Mouse (Mus musculus) spleen, adult 18-20 months (tissue): ENCODE measurements around the gene Kcnj16.

Experiments used
- DNase-seq, 2 experiments: peaks; one replicate each; pipeline ENCODE4 v3.0.0; 2022; ENCODE audit warnings: mixed read lengths in 2 of 2

Gene Kcnj16

DNA sequence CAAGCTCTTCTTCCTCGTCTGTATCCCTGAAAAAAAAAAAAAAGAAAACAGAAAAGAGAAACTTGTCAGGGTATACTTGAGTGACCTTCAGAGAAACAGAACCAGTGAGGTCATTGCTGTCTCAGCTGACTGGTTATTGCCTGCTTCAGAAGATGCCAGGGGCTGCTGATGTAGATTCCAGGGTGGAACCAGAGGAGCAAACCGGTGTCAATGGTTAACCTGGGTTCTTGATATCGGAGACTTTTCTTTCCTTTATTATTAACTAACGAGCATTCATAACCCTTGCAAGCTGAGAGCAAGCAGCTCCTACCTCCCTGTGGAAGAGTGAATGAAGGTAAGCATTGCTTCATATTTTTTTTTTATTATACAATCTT lies at the start of gene Kcnj16:
Gene Kcnj16, plus strand, starts transcription at position 272 of the 374 bp plus-strand sequence.
- no peak for DNase-seq

DNA sequence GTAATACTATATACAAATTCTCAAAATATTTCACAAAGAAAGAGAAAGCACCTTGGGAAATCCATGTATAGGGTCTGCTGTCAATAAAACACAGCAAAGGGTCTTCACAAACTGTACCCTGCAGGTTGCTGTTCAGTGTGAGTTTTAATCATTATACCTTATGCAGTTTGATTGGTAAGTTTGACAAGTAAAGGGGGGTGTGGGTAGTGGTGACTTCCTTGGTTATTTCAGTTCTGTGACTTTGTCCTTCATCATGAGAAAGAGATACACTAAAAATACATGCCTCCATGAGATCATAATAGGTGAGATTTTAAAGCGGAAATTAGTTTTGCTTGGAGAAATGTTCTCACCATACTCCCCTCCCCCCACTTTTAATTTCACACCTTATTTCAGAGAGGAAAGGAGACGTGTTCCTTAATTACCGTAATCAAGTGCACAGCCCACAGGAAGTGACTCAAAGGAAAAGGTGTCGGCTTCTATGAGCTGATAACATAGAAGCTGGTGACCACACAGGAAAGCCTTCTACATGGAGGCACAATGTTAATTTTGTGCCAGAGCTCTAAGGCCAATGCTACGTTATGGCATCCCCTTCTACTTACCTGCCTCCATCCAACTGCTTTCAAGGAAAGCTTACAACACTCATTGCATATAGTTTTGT lies 48.9 kb upstream of the Kcnj16 start:
- no peak for DNase-seq

DNA sequence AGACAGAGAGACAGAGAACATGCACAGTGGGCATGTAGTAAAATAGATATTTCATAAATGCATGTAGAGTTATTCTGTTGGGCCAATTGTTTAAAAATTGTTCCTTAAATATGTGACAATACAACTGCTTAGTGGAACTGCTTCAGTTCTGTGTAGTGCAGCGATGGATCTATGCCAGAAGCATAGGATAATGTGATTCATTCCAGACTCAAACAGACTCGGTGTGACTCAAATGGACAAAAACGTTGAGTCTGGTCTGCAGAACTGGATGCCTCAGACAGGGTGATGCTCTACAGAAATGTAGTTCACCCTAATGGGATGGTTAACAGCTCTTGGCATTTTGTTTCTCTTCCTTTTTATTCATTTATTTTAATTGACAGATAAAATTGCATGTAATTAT lies 32.1 kb upstream of the Kcnj16 start:
- no peak for DNase-seq

DNA sequence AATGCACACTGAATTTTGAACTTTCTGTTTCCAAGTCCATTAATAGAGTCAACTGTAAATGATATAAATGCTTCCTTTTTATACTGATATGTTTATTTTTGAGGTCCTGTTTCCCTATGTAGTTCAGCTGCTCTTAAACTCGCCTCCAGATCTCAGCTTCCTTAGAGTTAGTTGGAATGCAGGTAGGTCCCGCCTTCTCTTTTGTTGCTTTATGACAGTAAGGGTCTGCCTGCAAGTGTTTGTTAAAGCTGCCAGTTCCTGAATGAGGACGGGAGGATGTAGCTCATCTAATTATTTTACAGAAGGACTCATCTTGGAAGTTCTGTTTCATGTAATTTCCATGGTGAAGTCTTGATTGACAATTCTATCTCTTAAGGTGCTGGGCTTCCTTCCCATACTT lies 25.6 kb upstream of the Kcnj16 start:
- DNase-seq, result no peak

DNA sequence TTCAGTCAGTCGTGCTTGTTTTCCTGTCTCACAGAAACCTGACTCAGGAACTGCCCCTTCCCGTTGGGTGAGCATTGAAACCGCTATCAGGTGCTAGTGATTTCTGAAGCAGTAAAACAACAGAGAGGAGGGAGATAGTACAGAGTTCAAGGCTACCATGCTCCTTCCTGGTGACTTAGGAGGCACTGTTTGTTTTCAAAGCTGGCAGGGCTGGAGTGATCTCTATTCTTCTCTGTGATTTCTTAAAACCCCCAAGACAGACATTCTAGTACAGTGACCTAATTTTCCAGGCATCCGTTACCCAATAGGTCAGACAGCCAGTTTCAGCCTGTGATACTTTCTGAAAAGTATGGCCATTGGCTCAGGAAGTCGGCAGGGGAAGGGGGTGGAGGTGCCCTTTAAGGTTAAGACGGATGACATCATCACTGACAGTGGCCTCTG lies 25.1 kb upstream of the Kcnj16 start:
- DNase-seq, result no peak

DNA sequence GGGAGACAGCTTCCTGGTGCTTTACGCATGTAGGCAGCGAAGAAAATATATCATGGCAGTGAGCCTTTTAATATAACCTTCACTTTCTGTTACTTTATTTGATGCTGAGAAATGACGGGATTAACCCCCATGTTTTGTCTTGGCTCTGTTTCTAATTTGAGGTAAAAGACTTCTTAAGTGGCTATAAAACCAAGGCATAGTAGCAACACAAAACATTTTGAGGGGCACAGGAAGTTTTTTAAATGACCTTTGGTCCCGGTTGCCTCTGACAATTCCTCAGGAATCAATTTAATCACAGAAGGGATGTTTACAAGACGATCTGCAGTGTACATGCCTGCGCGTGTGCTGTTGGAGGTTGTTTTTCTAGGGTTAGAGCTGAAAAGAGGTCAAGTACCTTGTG lies 11.2 kb upstream of the Kcnj16 start:
- no peak for DNase-seq

DNA sequence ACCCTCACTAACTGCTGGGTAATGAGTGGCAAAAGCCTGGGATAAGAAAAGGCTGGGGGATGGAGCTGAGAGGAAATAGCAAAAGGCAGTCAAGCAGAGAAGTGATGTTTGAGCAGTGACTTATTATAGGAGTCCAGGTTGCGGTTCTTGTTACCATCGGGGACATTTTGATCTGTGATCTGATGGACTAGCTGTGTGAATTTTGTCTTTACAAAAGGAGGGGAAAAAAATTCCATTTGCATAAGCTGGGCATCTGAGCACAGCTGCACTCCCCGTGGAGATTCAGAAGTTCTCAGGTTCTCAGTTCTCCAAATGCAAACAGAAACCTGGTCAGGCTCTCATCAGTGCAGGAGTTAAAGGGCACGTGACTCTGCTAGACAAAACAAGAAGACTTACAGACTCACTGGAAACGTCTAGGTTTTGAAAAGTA lies 6.2 kb upstream of the Kcnj16 start:
- DNase-seq, result no peak

DNA sequence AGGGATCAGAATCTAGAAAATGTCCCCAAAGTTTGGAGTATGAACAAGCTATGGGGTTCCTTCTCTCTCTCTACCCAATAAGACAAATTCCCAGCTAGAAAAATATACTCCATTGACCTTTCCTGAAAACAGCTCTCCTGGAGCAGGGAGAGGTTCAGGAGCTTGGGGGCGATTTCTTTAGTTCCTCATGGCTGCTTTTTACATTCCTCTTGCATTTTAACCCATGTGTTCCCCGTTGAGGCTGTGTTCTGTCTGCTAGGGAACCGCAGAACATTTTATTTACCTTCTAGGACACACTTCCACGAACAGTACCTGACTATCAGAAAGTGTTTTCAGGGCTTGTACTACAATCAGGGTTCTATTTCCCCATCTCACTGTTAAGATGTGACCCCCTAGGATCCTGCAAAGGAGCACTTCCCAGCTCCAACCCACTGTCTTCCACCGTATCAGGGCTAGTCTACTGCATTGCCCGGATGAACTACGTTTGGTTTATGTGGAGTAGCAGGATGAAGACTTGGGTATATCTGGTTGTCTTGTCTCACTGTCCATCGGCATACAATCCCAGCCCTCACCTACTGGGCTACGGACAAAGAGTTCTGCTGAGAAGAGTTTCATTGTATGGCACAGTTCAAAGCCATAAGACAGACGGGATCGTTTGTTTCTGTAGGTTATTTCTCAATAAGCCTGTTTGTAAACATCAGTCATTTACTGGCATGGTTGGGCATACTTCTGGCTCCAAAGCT lies 643 bp upstream of the Kcnj16 start:
- DNase-seq, result no peak

DNA sequence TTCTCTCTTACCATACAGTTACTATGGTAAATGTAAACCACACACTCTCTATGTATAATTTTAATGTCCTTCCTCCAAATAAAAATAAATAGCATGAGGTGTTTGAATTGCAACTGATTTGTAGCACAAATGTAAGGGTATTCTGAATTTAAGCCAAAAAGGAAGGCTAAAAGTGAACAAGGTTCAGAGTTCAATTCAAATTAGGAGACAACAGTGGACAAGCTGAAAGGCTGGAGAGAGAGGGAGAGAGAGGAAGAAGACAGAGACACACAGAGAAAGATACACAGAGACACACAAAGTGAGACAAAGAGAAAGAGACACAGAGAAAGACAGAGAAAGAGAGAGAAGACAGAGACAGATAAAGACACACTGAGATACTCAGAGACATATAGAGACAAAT lies 1.1 kb downstream of the Kcnj16 start:
- no peak for DNase-seq

DNA sequence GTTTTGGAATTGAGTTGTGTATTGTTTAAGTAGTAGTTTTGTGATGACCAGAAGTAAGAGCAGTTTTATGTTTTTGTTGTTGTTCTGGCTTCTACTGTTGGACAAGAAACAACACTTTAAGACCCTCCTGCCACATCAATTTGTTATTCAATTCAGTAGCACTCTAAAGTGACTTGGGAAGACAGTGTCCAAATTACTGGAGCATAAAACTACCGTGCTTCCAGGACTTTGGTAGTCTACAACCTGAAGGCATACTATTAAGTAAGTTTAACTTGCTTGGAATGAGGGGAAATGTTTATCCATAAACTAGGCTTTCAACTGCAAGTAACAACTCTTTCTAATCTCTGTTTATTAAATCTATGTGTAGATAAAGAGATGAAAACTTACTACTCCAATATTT lies 17.7 kb downstream of the Kcnj16 start:
- DNase-seq, result no peak

DNA sequence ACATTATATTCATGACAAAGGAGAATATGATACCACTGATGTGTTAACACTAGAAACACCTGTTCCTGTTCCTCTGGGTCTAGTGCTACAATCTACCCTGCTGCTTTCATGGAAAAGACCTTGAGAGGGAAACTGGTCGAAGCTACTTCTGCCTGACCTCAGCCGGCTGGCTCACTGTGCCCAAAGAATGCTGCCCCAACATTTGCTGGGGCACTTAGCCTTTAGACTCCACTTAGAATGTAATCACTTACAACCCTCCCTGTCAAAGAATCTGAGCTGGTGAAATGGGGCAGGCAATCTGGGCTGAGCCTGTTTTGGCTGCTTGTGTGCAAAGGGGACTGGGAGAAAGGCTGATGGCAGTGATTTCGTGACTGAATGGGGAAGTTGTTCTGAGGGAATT lies 18.1 kb downstream of the Kcnj16 start:
- DNase-seq, result peak in 1 of 2 experiments; percentile 5

DNA sequence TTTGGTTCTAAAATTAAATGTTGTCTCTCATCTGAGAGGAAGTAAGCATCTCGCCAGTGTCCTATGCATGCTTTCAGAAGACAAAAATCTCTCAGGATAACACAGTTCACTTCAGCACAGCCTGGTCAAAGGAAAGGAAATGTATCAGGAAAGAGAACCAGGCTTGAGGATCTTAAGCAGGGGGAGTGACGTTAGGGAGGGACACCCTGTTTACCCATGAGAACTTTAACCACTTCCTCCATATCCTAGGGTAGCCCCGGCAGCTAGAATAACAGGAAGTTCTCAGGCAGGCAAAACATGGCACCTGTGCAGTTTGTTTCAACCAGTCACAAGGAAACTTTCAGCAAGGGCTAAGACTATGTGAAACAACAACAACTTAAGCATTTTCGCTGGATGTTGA lies 25.8 kb downstream of the Kcnj16 start:
- DNase-seq, result peak; percentile 44 to 46

DNA sequence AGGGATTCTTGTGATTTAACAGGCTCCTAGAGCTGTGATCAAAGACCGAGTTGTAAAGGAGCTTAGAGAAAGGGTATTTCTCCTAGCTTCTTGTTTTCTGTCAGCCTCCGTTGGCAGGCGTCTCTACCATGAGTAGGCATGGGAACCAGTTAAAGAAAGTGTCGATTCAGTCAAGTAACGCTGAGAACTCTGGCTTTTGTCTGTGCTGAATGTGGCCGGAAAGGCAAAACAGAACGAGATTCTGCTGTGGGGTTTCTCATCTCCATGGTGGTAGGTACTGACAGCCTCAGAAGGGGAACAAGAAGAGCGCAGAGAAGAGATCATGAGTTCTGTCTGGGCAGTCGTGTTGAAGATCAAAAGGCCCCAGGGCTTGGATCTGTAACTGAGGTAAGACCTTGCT lies 29.4 kb downstream of the Kcnj16 start:
- peak; percentile 9 to 14 for DNase-seq

DNA sequence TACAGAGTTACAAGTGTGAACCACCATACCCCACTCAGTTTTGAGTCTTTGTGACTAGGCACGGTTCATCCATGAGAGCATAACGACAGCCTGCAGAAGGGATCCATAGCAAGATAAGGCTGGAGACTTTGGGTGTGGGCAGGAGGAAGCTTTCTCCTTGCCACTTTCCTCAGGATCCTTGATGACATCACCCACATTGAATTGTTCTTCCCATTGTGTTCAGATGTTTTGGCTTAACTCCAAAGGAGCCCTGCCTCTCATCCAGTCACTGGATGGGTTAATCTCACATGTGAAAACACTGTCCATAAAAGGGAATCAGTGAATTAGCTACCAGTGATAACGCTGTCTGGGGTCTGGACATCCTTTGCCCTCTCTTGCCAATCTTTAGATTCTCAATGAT lies 37.3 kb downstream of the Kcnj16 start:
- DNase-seq, result no peak

DNA sequence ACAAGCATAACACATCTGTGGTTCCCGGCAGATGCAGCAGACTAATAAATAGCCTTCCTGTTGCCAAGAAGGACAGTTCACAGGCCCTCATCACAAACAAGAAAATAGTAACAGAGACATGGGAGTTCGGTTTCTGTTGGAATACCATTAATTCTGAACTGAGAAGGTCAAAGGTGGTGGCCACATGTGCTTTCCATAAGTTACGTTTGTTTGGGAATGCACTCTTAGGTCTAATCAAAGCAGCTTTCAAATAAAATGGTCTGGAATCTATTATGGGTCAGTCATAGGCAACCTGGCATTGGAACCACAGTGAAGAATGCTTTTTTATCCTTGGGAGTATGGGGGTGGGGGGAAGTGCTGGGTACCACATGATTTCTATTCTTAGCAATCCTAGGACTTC lies 41.6 kb downstream of the Kcnj16 start:
- no peak for DNase-seq

DNA sequence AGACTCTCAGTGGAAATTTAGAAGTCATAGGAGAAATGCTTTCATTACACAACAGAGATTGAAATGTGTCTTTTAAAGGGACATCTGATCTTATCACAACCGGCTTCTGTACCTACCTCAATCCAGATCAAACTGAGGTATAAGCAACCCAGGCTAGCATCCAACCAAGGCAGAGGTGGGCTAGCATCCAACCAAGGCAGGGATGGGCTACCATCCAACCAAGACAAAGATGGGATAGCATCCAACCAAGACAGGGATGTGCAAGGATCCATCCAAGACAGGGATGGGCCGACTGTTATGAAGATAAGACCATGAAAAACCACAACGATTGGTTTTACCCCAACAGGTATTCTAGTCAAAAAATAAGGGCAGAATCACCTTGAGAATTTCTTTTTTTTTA lies 48.4 kb downstream of the Kcnj16 start:
- no peak for DNase-seq

DNA sequence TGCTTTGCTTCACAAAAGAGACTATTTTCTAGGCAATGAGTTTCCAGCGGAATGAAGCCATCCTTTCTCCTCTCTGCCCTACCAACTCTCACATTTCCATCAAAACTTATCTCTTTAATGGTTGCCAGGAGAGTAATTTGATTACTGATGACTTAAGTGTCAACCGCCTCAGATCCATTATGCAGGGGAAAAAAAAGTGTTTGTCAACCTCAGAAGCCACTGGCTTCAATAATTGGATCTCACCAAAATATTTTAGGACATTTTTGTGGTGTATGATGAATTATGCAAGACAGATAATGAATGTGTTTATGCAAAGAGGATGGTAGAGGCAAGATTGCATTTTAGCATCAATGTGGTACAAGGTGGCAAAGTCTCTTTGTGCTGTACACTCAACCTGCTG lies 52.4 kb downstream of the Kcnj16 start:
- no peak for DNase-seq

DNA sequence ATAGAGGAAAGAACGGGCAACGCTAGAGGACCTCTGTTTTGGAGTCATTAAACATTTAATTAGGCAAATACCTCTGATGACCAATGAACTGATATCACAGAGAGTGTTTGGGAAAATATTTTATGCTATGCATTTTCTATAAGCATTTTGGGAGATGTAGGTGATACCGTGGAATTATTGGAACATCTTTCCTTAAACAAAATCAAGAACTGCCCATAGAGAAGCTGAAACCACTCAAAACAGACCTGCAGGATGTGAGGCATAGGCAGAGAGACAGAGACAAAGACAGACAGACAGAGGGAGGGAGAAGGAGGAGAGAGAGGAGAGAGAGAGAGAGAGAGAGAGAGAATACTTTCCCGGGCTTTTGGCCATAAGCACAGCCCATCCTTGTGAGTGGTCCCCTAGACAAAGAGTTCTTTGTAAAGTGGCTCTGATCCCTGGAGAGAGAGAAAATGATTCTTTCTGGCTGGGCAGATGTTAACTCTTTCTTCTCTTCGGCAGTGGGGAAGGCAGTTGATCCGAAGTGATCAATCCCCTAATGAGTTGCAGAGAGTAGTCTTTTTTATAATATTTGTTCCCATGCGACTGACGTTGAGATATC lies 54.9 kb downstream of the Kcnj16 start:
- no peak for DNase-seq

DNA sequence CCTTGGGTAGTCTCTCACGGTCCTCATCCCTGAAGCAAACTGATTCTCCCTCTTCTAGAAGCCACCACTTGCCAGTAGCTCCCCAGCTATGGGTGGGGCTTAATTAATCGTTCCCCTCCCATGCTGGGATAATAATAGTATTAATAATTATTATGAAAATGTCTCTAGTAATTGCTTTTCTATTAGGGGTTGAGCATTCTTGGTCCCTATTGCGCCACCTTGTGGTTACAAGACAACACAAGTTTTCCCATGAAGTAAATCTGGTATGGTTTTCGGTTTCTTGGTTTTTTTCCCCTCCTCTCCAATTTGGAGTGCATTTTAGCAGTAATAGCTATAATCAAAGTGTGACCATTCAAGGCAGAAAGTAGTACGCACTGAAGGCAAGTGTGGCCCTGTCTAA lies 74.3 kb downstream of the Kcnj16 start:
- DNase-seq, result peak in 1 of 2 experiments; percentile 38

DNA sequence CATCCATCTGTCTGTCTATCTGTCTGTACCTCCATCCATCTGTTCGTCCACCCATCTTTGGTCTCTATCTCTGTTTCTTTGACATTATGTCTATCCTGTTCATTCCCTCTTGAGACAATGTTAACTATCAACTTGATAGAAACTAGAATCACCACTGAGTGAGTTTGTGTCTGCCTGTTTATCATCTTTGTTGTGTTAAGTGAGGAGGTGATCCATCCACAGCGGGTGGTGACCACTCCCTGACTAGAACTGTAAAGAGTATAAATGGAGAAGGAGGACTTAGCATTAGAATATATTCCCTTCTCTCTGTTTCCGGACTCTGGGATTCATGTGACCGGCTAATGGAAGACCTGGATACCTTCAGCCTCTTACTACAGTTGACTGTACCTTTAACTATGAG lies 75.5 kb downstream of the Kcnj16 start:
- no peak for DNase-seq

DNA sequence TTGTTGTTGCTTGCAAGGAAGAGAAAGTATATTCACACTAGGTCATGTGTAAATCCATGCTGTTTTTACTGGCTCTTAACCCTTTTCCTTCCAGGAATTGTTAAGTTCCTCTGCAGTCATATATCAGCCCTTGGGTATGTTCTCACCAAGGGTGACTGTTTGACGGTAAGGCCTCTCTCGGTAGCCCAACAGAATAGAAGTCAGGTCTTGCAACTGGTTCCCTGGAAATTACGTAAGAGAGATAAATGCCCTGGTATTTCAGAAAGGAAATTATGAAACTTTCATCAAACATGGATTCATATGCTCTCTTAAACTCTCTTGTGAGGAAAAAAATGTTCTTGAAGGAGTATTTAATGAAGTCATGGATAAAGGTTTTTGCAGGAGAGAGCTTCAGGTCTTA lies 86.4 kb downstream of the Kcnj16 start:
- no peak for DNase-seq

DNA sequence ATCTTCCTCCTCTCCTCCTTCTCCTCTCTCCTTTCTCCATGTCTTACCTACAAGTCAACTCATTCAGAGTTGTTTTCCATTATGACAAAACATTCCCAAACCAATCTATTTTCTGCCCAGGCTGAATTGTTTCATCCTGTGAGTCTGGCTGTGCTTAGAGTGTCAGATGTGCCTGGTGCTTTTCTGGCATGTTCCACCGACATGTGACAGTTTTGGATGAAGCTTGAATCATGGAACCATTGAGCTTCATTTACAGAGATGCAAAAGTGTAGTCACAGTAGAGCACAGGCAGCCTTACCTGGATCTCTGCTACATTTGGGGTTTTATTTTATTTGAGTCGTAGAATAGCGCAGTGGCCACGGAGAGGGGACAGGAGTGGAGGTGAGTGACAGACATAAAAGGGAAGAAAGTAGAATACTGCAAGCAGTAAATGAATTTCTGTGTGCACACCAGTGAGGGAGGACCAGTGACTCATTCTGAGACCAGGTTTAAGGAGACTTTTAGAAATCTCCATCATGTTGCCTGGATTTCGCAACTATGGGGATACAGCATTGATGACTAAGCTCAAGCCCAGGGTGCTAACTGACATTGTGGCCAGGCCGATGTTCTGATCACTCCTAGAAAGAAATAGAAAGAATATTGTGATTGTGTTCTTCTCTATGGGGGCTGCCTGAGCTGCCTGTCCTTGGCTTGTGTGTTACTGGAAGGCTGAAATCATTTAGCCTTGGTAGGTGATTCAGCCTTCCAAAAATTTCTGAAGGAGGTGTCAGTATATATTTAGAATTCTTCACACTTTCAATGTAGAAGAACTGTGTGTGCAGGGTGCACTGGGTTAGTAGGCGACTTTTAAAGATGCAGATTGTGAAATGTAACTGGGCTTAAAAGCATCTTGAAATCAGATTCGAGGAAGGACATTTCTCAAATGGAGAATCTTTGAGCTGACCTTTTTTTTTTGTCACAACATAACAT lies 87.3 kb downstream of the Kcnj16 start:
- no peak for DNase-seq

DNA sequence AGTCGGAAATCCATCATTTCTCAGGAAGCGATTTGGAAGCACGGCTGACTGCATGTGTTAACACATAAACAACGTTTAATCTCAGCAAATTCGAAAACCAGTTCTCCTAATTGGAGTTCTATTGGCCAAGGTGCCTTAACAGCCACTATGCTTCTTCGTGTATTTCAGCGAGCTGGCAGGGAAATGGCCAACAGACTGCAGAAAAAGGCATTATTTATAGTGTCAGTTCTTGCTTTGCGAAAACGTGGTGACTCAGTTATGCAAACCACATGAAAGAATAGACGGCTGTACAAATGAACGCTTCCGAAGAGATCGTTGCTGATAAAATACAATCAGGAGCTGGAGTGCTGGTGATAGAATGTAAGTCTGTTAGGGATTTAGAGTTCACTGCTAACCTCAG lies 88.2 kb downstream of the Kcnj16 start:
- DNase-seq, result no peak
